Comparison of ENCODE assay signal across 22 mouse cellular contexts in genomic region chr3:97062814-97063213, GRCm38 (mm10).
A peak's percentile ranks its signal among the peaks of the same experiment; 100 is the strongest.
DNase-seq lines count a peak whose midpoint lies in the region; ATAC-seq and TF ChIP-seq lines count a peak whose summit lies in the region.
"Had no signal": no experiment of that assay in that cellular context is flagged by ENCODE, and none has a peak within 500 bp of the region (broad histone marks: within the 10 kb centered on the region; RNA-seq: fewer than 3 reads in every experiment).

No protein-coding gene starts in this region.

- peak; percentile 34 for DNase-seq in adrenal gland, adult 2 months
- DNase-seq in adrenal gland, adult 18-20 months (ENCODE audit: low spot score in 2 of 2) = no peak
- peak; percentile 49 to 81 for DNase-seq in heart, adult 2 months
- DNase-seq in left cerebral cortex, postnatal 10 days (ENCODE audit: extremely low spot score in 1 of 2, low spot score in 2 of 2) = no peak
- DNase-seq in thymus, postnatal 14 days = no peak
- DNase-seq in lung, postnatal 4 days = no peak
- DNase-seq: cerebellum, postnatal 14 days; kidney, adult 11 months; lung, adult 2 months; lung, postnatal 36 days; right cerebral cortex, postnatal 14 days had no signal

- H3K4me3 ChIP-seq in heart, adult 2 months = no peak overlapping the region
- H3K4me3 ChIP-seq in heart, embryonic 15.5 days = no peak overlapping the region
- no peak overlapping the region for H3K4me3 ChIP-seq in limb, embryonic 13.5 days
- H3K4me3 ChIP-seq: forebrain, embryonic 12.5 days; neural tube, embryonic 13.5 days; stomach, embryonic 15.5 days had no signal

- H3K27ac ChIP-seq in heart, adult 2 months = peak overlapping the region; percentile 73
- H3K27ac ChIP-seq in heart, embryonic 15.5 days = peak overlapping the region; percentile 80
- no peak overlapping the region for H3K27ac ChIP-seq in limb, embryonic 13.5 days
- H3K27ac ChIP-seq: forebrain, embryonic 12.5 days; hindbrain, postnatal 0 days; kidney, postnatal 0 days; neural tube, embryonic 13.5 days; stomach, embryonic 15.5 days had no signal

- no peaks in the 10 kb centered on the region for H3K27me3 ChIP-seq in heart, adult 2 months (ENCODE audit: control insufficient read depth, insufficient read depth, low read length)
- H3K27me3 ChIP-seq in heart, embryonic 15.5 days = no peaks in the 10 kb centered on the region
- no peaks in the 10 kb centered on the region; the same call in 1 of the 2 replicates for H3K27me3 ChIP-seq in limb, embryonic 13.5 days
- H3K27me3 ChIP-seq: forebrain, embryonic 12.5 days; neural tube, embryonic 13.5 days; stomach, embryonic 15.5 days had no signal

- peak; percentile 95 for ATAC-seq in heart, embryonic 15.5 days (replicated peaks; ENCODE audit: insufficient number of reproducible peaks, insufficient read depth, low FRiP score, low read depth)
- ATAC-seq in limb, embryonic 13.5 days (ENCODE audit: low FRiP score, low read depth) = 0 out of 2 replicates have a peak, but pooled peaks have one; percentile 15
- ATAC-seq: CD4-positive, CD25-positive, alpha-beta regulatory T cell, adult 4 months; hindbrain, postnatal 0 days had no signal

- no peak overlapping the region for H3K9ac ChIP-seq in heart, adult 2 months (ENCODE audit: low read depth, low read length)
- no peak overlapping the region for H3K9ac ChIP-seq in heart, embryonic 15.5 days
- no peak overlapping the region for H3K9ac ChIP-seq in limb, embryonic 13.5 days
- H3K9ac ChIP-seq: forebrain, embryonic 12.5 days; neural tube, embryonic 13.5 days; stomach, embryonic 15.5 days had no signal

- peak; percentile 88 for TF ChIP-seq EP300 in heart, adult 2 months (IDR thresholded peaks at IDR 0.05; ENCODE audit: insufficient read depth, low read depth, low read length)

- no peak for TF ChIP-seq CTCF in heart, adult 2 months (IDR thresholded peaks at IDR 0.05)

- no peak for TF ChIP-seq POLR2A in heart, adult 2 months (IDR thresholded peaks at IDR 0.05; ENCODE audit: insufficient read depth, low read depth, low read length)

- no peaks in the 10 kb centered on the region for H3K36me3 ChIP-seq in heart, adult 2 months (ENCODE audit: control insufficient read depth, insufficient read depth, low read length)
- H3K36me3 ChIP-seq in heart, embryonic 15.5 days = no peaks in the 10 kb centered on the region
- H3K36me3 ChIP-seq in limb, embryonic 13.5 days = no peaks in the 10 kb centered on the region
- H3K36me3 ChIP-seq: forebrain, embryonic 12.5 days; G1E; neural tube, embryonic 13.5 days; stomach, embryonic 15.5 days had no signal

- no peaks in the 10 kb centered on the region for H3K9me3 ChIP-seq in heart, embryonic 15.5 days (replicated peaks)
- H3K9me3 ChIP-seq in limb, embryonic 13.5 days = no peaks in the 10 kb centered on the region
- H3K9me3 ChIP-seq: forebrain, embryonic 12.5 days; G1E; neural tube, embryonic 13.5 days; stomach, embryonic 15.5 days had no signal

- intact Hi-C loops in heart, adult 2 months (cut with DNase I) = loop anchor here (5.0 kb wide), 1 partner anchor 126 kb away; no protein-coding TSS in a partner anchor
- intact Hi-C loops in left cerebral cortex, postnatal 10 days (cut with DNase I) = no loop called here

- no peaks in the 10 kb centered on the region for H3K79me2 ChIP-seq in heart, adult 2 months (replicated peaks; ENCODE audit: control insufficient read depth, insufficient read depth, low read length)

- 46% methylated on average over 5 of the region's 5 CpGs for WGBS in heart, adult 2 months
- WGBS in heart, embryonic 15.5 days = 31% methylated on average over 5 of the region's 5 CpGs
- WGBS in limb, embryonic 13.5 days = 39% methylated on average over 5 of the region's 5 CpGs

- peaks cover 1% of the 10 kb centered on the region; the same call in 1 of the 2 replicates for H3K4me1 ChIP-seq in heart, adult 2 months (ENCODE audit: control insufficient read depth, insufficient read depth, low read length)
- H3K4me1 ChIP-seq in heart, embryonic 15.5 days (replicated peaks) = peaks cover 19% of the 10 kb centered on the region
- H3K4me1 ChIP-seq in limb, embryonic 13.5 days = peaks cover 8% of the 10 kb centered on the region; the same call in 1 of the 2 replicates
- H3K4me1 ChIP-seq: forebrain, embryonic 12.5 days; neural tube, embryonic 13.5 days; stomach, embryonic 15.5 days had no signal

- no peak overlapping the region for H3K4me2 ChIP-seq in heart, embryonic 15.5 days
- no peak overlapping the region for H3K4me2 ChIP-seq in limb, embryonic 13.5 days (replicated peaks)
- H3K4me2 ChIP-seq: forebrain, embryonic 12.5 days; liver, embryonic 11.5 days; midbrain, embryonic 11.5 days; neural tube, embryonic 13.5 days; stomach, embryonic 15.5 days had no signal

Comparison
In these comparisons a context has a peak if more than half of its experiments do, and no peak if none do; other contexts are left out.
1. DNase-seq: peak in adrenal gland, adult 2 months (single experiment) and heart, adult 2 months (2 of 2); none in adrenal gland, adult 18-20 months (0 of 2), left cerebral cortex, postnatal 10 days (0 of 2), thymus, postnatal 14 days (single experiment) and lung, postnatal 4 days (0 of 2).